Mouse (Mus musculus) stomach, embryonic 16.5 days (tissue): ENCODE results near the gene Rgl3. TPM values are rescaled to one million over a fixed set of nuclear protein-coding genes. Genes with fewer than 3 reads are reported as not detected.

Source experiments
- ATAC-seq: fragments of 200-750 bp; cut with Nextera tagmentation; 2 replicates; pipeline ENCODE4 v1.8.0; 2017; ENCODE audit warnings: moderate number of reproducible peaks, moderate TSS enrichment; ENCODE audit not compliant: insufficient read depth, low FRiP score
- H3K27ac ChIP-seq: fragments of 300-500 bp; sonication (generic); 2 replicates; pipeline ENCODE4 v1.5.1; 2014; ENCODE audit warnings: low read length
- H3K27me3 ChIP-seq: fragments of 300-500 bp; sonication (generic); 2 replicates; pipeline ENCODE4 v1.6.1; 2014; ENCODE audit warnings: low read length, control low read depth, mixed read lengths; ENCODE audit not compliant: control insufficient read depth, insufficient read depth
- H3K36me3 ChIP-seq: fragments of 300-500 bp; sonication (generic); 2 replicates; pipeline ENCODE4 v1.6.1; 2014; ENCODE audit warnings: low read length; ENCODE audit not compliant: control insufficient read depth, insufficient read depth
- H3K4me1 ChIP-seq: fragments of 300-500 bp; sonication (generic); 2 replicates; pipeline ENCODE4 v1.6.1; 2014; ENCODE audit warnings: low read length, control low read depth, mixed read lengths; ENCODE audit not compliant: control insufficient read depth, insufficient read depth
- H3K4me2 ChIP-seq: fragments of 300-500 bp; sonication (generic); 2 replicates; pipeline ENCODE4 v1.6.1; 2014; ENCODE audit warnings: low read depth, low read length, mixed read lengths
- H3K4me3 ChIP-seq: fragments of 300-500 bp; sonication (generic); replicated peaks from 2 replicates; pipeline ENCODE4 v1.5.1; 2014; ENCODE audit warnings: mild to moderate bottlenecking, low read length
- H3K9ac ChIP-seq: fragments of 300-500 bp; sonication (generic); 2 replicates; pipeline ENCODE4 v1.6.1; 2014; ENCODE audit warnings: low read length
- H3K9me3 ChIP-seq: fragments of 300-500 bp; sonication (generic); replicated peaks from 2 replicates; pipeline ENCODE4 v1.6.1; 2016; ENCODE audit warnings: low read length, control low read depth; ENCODE audit not compliant: control insufficient read depth
- WGBS: fragments of 180-500 bp; shearing (Covaris S2); extraction: QIAGEN DNeasy Blood & Tissue Kit; methylation state at CpG from one replicate; pipeline ENCODE4 v1.1.7; 2014; 5-methylcytosine and 5-hydroxymethylcytosine counted together
- polyA plus RNA-seq: library from polyadenylated mRNA; unstranded; fragments of >200 nt; fragmentation: Nextera tagmentation; extraction: Ambion mirVana; gene quantifications from 2 replicates; pipeline ENCODE4 v1.2.1, GENCODE M21; 2015

The Rgl3 gene
- polyA plus RNA-seq, 1 experiment from 2014 or later, result 6.2 TPM

GRCm38 (mm10) chr9:21932445-21933137, 56.7 kb downstream of the Rgl3 start:
- 57% methylated on average over 12 of the region's 12 CpGs for WGBS
- no peaks in the 10 kb centered on the region for H3K9me3 ChIP-seq
- H3K4me2 ChIP-seq, result no peak overlapping the region
- no peaks in the 10 kb centered on the region for H3K27me3 ChIP-seq
- no peak overlapping the region for H3K4me3 ChIP-seq
- H3K27ac ChIP-seq, result no peak overlapping the region
- ATAC-seq, result no peak
- no peaks in the 10 kb centered on the region for H3K36me3 ChIP-seq
- 0 out of 2 replicates have a peak, but pooled peaks cover 6% of the 10 kb centered on the region for H3K4me1 ChIP-seq
- H3K9ac ChIP-seq, result 0 out of 2 replicates have a peak overlapping the region, but pooled peaks have one; percentile 26

- H3K9me3 ChIP-seq, result no peaks in the 10 kb centered on the region
- 68% methylated on average over 2 of the region's 2 CpGs for WGBS
- ATAC-seq, result no peak
Observed at GRCm38 (mm10) chr9:21932006-21932405, 57.2 kb downstream of the Rgl3 start.

GRCm38 (mm10) chr9:21929208-21929607, 60.0 kb downstream of the Rgl3 start:
- H3K9me3 ChIP-seq, result no peaks in the 10 kb centered on the region
- WGBS, result 70% methylated on average over 3 of the region's 3 CpGs
- ATAC-seq, result no peak
- no peak overlapping the region for H3K27ac ChIP-seq
- no peaks in the 10 kb centered on the region for H3K27me3 ChIP-seq
- H3K4me1 ChIP-seq, result peaks cover 18% of the 10 kb centered on the region
- no peaks in the 10 kb centered on the region for H3K36me3 ChIP-seq
- H3K9ac ChIP-seq, result no peak overlapping the region
- H3K4me2 ChIP-seq, result no peak overlapping the region
- H3K4me3 ChIP-seq, result no peak overlapping the region

More at GRCm38 (mm10) chr9:21932006-21932405, 57.2 kb downstream of the Rgl3 start:
- H3K4me3 ChIP-seq, result no peak overlapping the region
- no peak overlapping the region for H3K9ac ChIP-seq
- H3K27me3 ChIP-seq, result no peaks in the 10 kb centered on the region
- no peak overlapping the region for H3K27ac ChIP-seq
- 0 out of 2 replicates have a peak, but pooled peaks cover 7% of the 10 kb centered on the region for H3K4me1 ChIP-seq
- no peaks in the 10 kb centered on the region for H3K36me3 ChIP-seq
- no peak overlapping the region for H3K4me2 ChIP-seq

- no peaks in the 10 kb centered on the region for H3K36me3 ChIP-seq
- H3K27me3 ChIP-seq, result no peaks in the 10 kb centered on the region
- ATAC-seq, result peak; percentile 97
- H3K4me2 ChIP-seq, result peak within 1 kb of the TSS; percentile 76
- WGBS, result under 1% methylated on average over 28 of the region's 28 CpGs
- H3K9me3 ChIP-seq, result no peaks in the 10 kb centered on the region
- H3K4me3 ChIP-seq, result peak within 1 kb of the TSS; percentile 71
- peak within 1 kb of the TSS; percentile 78 for H3K9ac ChIP-seq
- H3K27ac ChIP-seq, result peak within 1 kb of the TSS; percentile 87
- peaks cover 28% of the 10 kb centered on the region for H3K4me1 ChIP-seq
Observed at GRCm38 (mm10) chr9:21927208-21927753, 62.0 kb downstream of the Rgl3 start, which contains the start of the genes Ccdc159 and Tmem205. Gene Ccdc159, plus strand, starts transcription at chr9:21927471. Gene Tmem205, minus strand, starts transcription at chr9:21927556.

GRCm38 (mm10) chr9:21926784-21927183, 62.5 kb downstream of the Rgl3 start:
- peak overlapping the region; percentile 71 for H3K4me3 ChIP-seq
- H3K36me3 ChIP-seq, result no peaks in the 10 kb centered on the region
- no peak for ATAC-seq
- H3K9ac ChIP-seq, result peak overlapping the region; percentile 78
- no peaks in the 10 kb centered on the region for H3K9me3 ChIP-seq
- H3K27me3 ChIP-seq, result no peaks in the 10 kb centered on the region
- H3K4me2 ChIP-seq, result peak overlapping the region; percentile 76
- peaks cover 28% of the 10 kb centered on the region for H3K4me1 ChIP-seq
- peak overlapping the region; percentile 87 for H3K27ac ChIP-seq
- WGBS, result 3% methylated on average over 6 of the region's 6 CpGs

- H3K27ac ChIP-seq, result peak overlapping the region; percentile 87; the same call in 1 of the 2 replicates
- H3K9me3 ChIP-seq, result no peaks in the 10 kb centered on the region
- H3K27me3 ChIP-seq, result no peaks in the 10 kb centered on the region
- peaks cover 28% of the 10 kb centered on the region for H3K4me1 ChIP-seq
- peak overlapping the region; percentile 71 for H3K4me3 ChIP-seq
- no peaks in the 10 kb centered on the region for H3K36me3 ChIP-seq
- H3K4me2 ChIP-seq, result peak overlapping the region; percentile 76
- H3K9ac ChIP-seq, result peak overlapping the region; percentile 78
- 68% methylated on average over 6 of the region's 6 CpGs for WGBS
- ATAC-seq, result no peak
Observed at GRCm38 (mm10) chr9:21926155-21926554, 63.1 kb downstream of the Rgl3 start.

- no peaks in the 10 kb centered on the region for H3K9me3 ChIP-seq
- no peaks in the 10 kb centered on the region for H3K36me3 ChIP-seq
- H3K9ac ChIP-seq, result no peak overlapping the region
- H3K4me3 ChIP-seq, result no peak overlapping the region
- H3K4me1 ChIP-seq, result peaks cover 28% of the 10 kb centered on the region
- H3K27ac ChIP-seq, result no peak overlapping the region
- H3K4me2 ChIP-seq, result no peak overlapping the region
- 98% methylated on average over 1 of the region's 1 CpGs for WGBS
- ATAC-seq, result no peak
- H3K27me3 ChIP-seq, result no peaks in the 10 kb centered on the region
Observed at GRCm38 (mm10) chr9:21925506-21925905, 63.7 kb downstream of the Rgl3 start.

GRCm38 (mm10) chr9:21925034-21925433, 64.2 kb downstream of the Rgl3 start:
- Histone ChIP-seq H3K9ac (no peak overlapping the region), H3K27me3 (no peaks in the 10 kb centered on the region), H3K4me2 (no peak overlapping the region), H3K9me3 (no peaks in the 10 kb centered on the region), H3K4me1 (peaks cover 28% of the 10 kb centered on the region), H3K27ac (no peak overlapping the region), H3K4me3 (no peak overlapping the region), H3K36me3 (no peaks in the 10 kb centered on the region)
- WGBS, result 91% methylated on average over 3 of the region's 3 CpGs
- ATAC-seq, result no peak

- Histone ChIP-seq H3K9me3 (no peaks in the 10 kb centered on the region), H3K9ac (no peak overlapping the region), H3K27me3 (no peaks in the 10 kb centered on the region), H3K36me3 (no peaks in the 10 kb centered on the region), H3K4me1 (peaks cover 28% of the 10 kb centered on the region), H3K27ac (peak overlapping the region; percentile 88), H3K4me2 (no peak overlapping the region), H3K4me3 (no peak overlapping the region)
- ATAC-seq, result peak; percentile 84
- WGBS, result 31% methylated on average over 6 of the region's 6 CpGs
Observed at GRCm38 (mm10) chr9:21924099-21924493, 65.2 kb downstream of the Rgl3 start.
